Mouse (Mus musculus) heart, embryonic 14.5 days (tissue): ENCODE measurements at regions not wholly inside any gene's neighbourhood (a gene's known extent, or its start where the extent isn't known, plus 50 kb on each side); places are given as distances from the start of the nearest gene placed in this dataset.

Source experiments
- ATAC-seq: fragments of 200-750 bp; cut with Nextera tagmentation; 2 replicates; pipeline ENCODE4 v1.8.0; 2017; ENCODE audit warnings: low read depth, moderate TSS enrichment; ENCODE audit not compliant: insufficient number of reproducible peaks, insufficient read depth, low FRiP score
- H3K27ac ChIP-seq, 2 experiments: fragments of 200-500 bp in 1 of 2; fragments of 300-500 bp in 1 of 2; sonication (generic) in 1 of 2; replicated peaks in 1 of 2; 2 replicates each; pipeline ENCODE4 v1.5.1; 2012 to 2014; ENCODE audit warnings: low read depth in 2 of 2, low read length in 2 of 2, control low read depth in 1 of 2, mild to moderate bottlenecking in 1 of 2, mixed read lengths in 1 of 2; ENCODE audit not compliant: control insufficient read depth in 1 of 2, insufficient read depth in 1 of 2
- H3K27me3 ChIP-seq: fragments of 300-500 bp; sonication (generic); 2 replicates; pipeline ENCODE4 v1.6.1; 2014; ENCODE audit warnings: mild to moderate bottlenecking, low read length, control low read depth; ENCODE audit not compliant: control insufficient read depth, insufficient read depth
- H3K36me3 ChIP-seq: fragments of 300-500 bp; sonication (generic); 2 replicates; pipeline ENCODE4 v1.6.1; 2014; ENCODE audit warnings: mild to moderate bottlenecking, control low read depth, low read length, mixed read lengths; ENCODE audit not compliant: control insufficient read depth, insufficient read depth
- H3K4me1 ChIP-seq, 2 experiments: fragments of 200-500 bp in 1 of 2; fragments of 300-500 bp in 1 of 2; sonication (generic) in 1 of 2; 2 replicates each; pipeline ENCODE4 v1.6.1; 2012 to 2014; ENCODE audit warnings: low read length in 2 of 2, control low read depth in 1 of 2, mixed read lengths in 1 of 2; ENCODE audit not compliant: control insufficient read depth in 2 of 2, insufficient read depth in 2 of 2
- H3K4me2 ChIP-seq: fragments of 300-500 bp; sonication (generic); 2 replicates; pipeline ENCODE4 v1.6.1; 2014; ENCODE audit warnings: mild to moderate bottlenecking, low read length
- H3K4me3 ChIP-seq, 2 experiments: fragments of 200-500 bp in 1 of 2; fragments of 300-500 bp in 1 of 2; sonication (generic) in 1 of 2; 2 replicates each; pipeline ENCODE4 v1.5.1; 2012 to 2014; ENCODE audit warnings: low read length in 2 of 2, mild to moderate bottlenecking in 2 of 2, control low read depth in 1 of 2, low read depth in 1 of 2, moderate library complexity in 1 of 2; ENCODE audit not compliant: control insufficient read depth in 1 of 2, insufficient read depth in 1 of 2
- H3K9ac ChIP-seq: fragments of 300-500 bp; sonication (generic); 2 replicates; pipeline ENCODE4 v1.6.1; 2014; ENCODE audit warnings: mild to moderate bottlenecking, low read length
- H3K9me3 ChIP-seq: fragments of 300-500 bp; sonication (generic); 2 replicates; pipeline ENCODE4 v1.6.1; 2016; ENCODE audit warnings: low read length, control low read depth; ENCODE audit not compliant: control insufficient read depth
- WGBS: fragments of 180-500 bp; shearing (Covaris S2); extraction: QIAGEN DNeasy Blood & Tissue Kit; methylation state at CpG from one replicate; pipeline ENCODE4 v1.1.7; 2014; 5-methylcytosine and 5-hydroxymethylcytosine counted together

- no peak for ATAC-seq
- 66% methylated on average over 2 of the region's 2 CpGs for WGBS
Observed at GRCm38 (mm10) chr15:68506093-68506492, 2005.4 kb upstream of the Lrrc6 start.

GRCm38 (mm10) chr15:68496438-68496837 lies 1995.7 kb upstream of the Lrrc6 start:
- 78% methylated on average over 2 of the region's 2 CpGs for WGBS
- Histone ChIP-seq H3K27ac (no peak overlapping the region), H3K9ac (no peak overlapping the region), H3K4me3 (no peak overlapping the region), H3K36me3 (no peaks in the 10 kb centered on the region), H3K4me2 (no peak overlapping the region), H3K4me1 (no peaks in the 10 kb centered on the region), H3K9me3 (peaks cover 2% of the 10 kb centered on the region; the same call in 1 of the 2 replicates), H3K27me3 (no peaks in the 10 kb centered on the region)
- ATAC-seq, result no peak

More at GRCm38 (mm10) chr15:68506093-68506492, 2005.4 kb upstream of the Lrrc6 start:
- Histone ChIP-seq H3K9me3 (no peaks in the 10 kb centered on the region), H3K4me2 (no peak overlapping the region), H3K4me1 (no peaks in the 10 kb centered on the region), H3K27ac (no peak overlapping the region), H3K4me3 (no peak overlapping the region), H3K9ac (no peak overlapping the region), H3K27me3 (no peaks in the 10 kb centered on the region), H3K36me3 (no peaks in the 10 kb centered on the region)

- 70% methylated on average over 1 of the region's 1 CpGs for WGBS
- H3K9ac ChIP-seq, result no peak overlapping the region
- no peaks in the 10 kb centered on the region for H3K27me3 ChIP-seq
- H3K9me3 ChIP-seq, result no peaks in the 10 kb centered on the region
- no peak overlapping the region for H3K4me3 ChIP-seq
- ATAC-seq, result no peak
- no peak overlapping the region for H3K27ac ChIP-seq
- no peaks in the 10 kb centered on the region for H3K4me1 ChIP-seq
- H3K36me3 ChIP-seq, result no peaks in the 10 kb centered on the region
- H3K4me2 ChIP-seq, result no peak overlapping the region
Observed at GRCm38 (mm10) chr15:68484789-68485188, 1984.1 kb upstream of the Lrrc6 start.

GRCm38 (mm10) chr15:68477745-68478144 lies 1977.0 kb upstream of the Lrrc6 start:
- ATAC-seq, result no peak
- no peak overlapping the region for H3K4me2 ChIP-seq
- H3K9me3 ChIP-seq, result no peaks in the 10 kb centered on the region
- H3K36me3 ChIP-seq, result no peaks in the 10 kb centered on the region
- H3K9ac ChIP-seq, result no peak overlapping the region
- 58% methylated on average over 5 of the region's 5 CpGs for WGBS
- no peaks in the 10 kb centered on the region for H3K4me1 ChIP-seq
- H3K27me3 ChIP-seq, result no peaks in the 10 kb centered on the region
- H3K4me3 ChIP-seq, result no peak overlapping the region
- no peak overlapping the region for H3K27ac ChIP-seq

- Histone ChIP-seq H3K36me3 (no peaks in the 10 kb centered on the region), H3K9me3 (no peaks in the 10 kb centered on the region), H3K4me3 (no peak overlapping the region), H3K9ac (no peak overlapping the region), H3K4me1 (no peaks in the 10 kb centered on the region), H3K4me2 (no peak overlapping the region), H3K27ac (no peak overlapping the region), H3K27me3 (no peaks in the 10 kb centered on the region)
- no peak for ATAC-seq
- WGBS, result 84% methylated on average over 4 of the region's 4 CpGs
Observed at GRCm38 (mm10) chr15:68471928-68472327, 1971.2 kb upstream of the Lrrc6 start.

- no peak overlapping the region for H3K4me3 ChIP-seq
- no peak for ATAC-seq
- no peak overlapping the region for H3K9ac ChIP-seq
- no peaks in the 10 kb centered on the region for H3K36me3 ChIP-seq
- WGBS, result 47% methylated on average over 3 of the region's 3 CpGs
- no peak overlapping the region for H3K27ac ChIP-seq
- H3K4me1 ChIP-seq, result peaks cover 2 to 10% of the 10 kb centered on the region in 2 experiments; a peak in 3 of 4 replicates
- H3K4me2 ChIP-seq, result no peak overlapping the region
- H3K27me3 ChIP-seq, result no peaks in the 10 kb centered on the region
- H3K9me3 ChIP-seq, result no peaks in the 10 kb centered on the region
Observed at GRCm38 (mm10) chr15:68462851-68463250, 1962.1 kb upstream of the Lrrc6 start.

GRCm38 (mm10) chr15:68457239-68457638 lies 1956.5 kb upstream of the Lrrc6 start:
- no peak overlapping the region for H3K9ac ChIP-seq
- 55% methylated on average over 2 of the region's 2 CpGs for WGBS
- H3K36me3 ChIP-seq, result no peaks in the 10 kb centered on the region
- no peak overlapping the region for H3K4me3 ChIP-seq
- H3K4me1 ChIP-seq, result peaks cover under 1 to 3% of the 10 kb centered on the region in 2 experiments; a peak in 3 of 4 replicates
- no peak for ATAC-seq
- H3K27me3 ChIP-seq, result no peaks in the 10 kb centered on the region
- no peak overlapping the region for H3K27ac ChIP-seq
- H3K4me2 ChIP-seq, result no peak overlapping the region
- H3K9me3 ChIP-seq, result no peaks in the 10 kb centered on the region

GRCm38 (mm10) chr15:68451971-68452370 lies 1951.3 kb upstream of the Lrrc6 start:
- WGBS, result 39% methylated on average over 2 of the region's 2 CpGs
- ATAC-seq, result no peak
- H3K27me3 ChIP-seq, result no peaks in the 10 kb centered on the region

More at GRCm38 (mm10) chr15:68451971-68452370, 1951.3 kb upstream of the Lrrc6 start:
- no peak overlapping the region for H3K4me2 ChIP-seq
- H3K36me3 ChIP-seq, result no peaks in the 10 kb centered on the region
- H3K27ac ChIP-seq, result no peak overlapping the region
- no peak overlapping the region for H3K9ac ChIP-seq
- H3K4me3 ChIP-seq, result no peak overlapping the region
- no peaks in the 10 kb centered on the region for H3K9me3 ChIP-seq
- no peaks in the 10 kb centered on the region for H3K4me1 ChIP-seq
